Mouse (Mus musculus): ENCODE data around the gene Bglap3.
"Not testable (repeated sequence)": the region's sequence is repeated elsewhere in the genome, so short reads cannot be mapped to it uniquely, and the experiment has no call there.

Bglap3 gene

GRCm38 (mm10) chr3:88372643-88373042, at the start of gene Bglap3:
Bglap3 (minus strand) TSS chr3:88372743.
- DNase-seq (ENCODE audit: low spot score in 2 of 2), result not testable (repeated sequence)

DNA sequence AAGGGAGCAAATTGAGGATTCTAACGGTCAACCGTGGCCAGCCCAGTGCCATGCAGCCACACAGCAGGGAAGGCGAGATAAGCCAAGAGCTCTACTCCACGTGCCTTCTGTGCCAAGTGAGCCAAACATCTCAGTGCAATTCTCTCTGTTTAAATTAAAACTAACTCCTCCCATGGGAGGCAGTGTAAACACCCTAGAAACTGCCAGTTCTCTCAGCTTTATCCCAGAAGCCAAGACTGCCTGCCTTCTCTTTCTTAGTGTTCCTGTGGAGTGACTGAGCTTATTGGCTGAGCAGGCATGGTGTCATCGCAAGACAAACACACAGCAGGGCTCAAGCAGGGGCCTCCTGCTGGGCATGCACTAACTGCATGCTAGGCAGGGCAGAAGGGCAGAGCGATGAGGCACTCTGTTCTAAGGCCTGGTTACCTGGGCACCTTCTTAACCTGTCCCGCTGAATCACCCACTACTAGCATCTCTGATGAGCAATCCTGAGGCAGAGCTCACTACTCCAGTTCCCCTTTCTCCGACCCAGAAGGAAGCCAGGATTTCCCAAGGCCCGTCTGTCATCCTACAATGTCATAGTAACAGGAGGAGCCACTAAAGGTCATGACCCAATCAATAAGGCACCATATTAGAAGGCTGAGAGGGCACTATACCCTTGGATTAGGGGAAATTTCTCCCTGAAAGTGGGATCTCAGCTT, 49.6 kb upstream of the Bglap3 start:
- DNase-seq (ENCODE audit: low spot score in 2 of 2), result peak in 1 of 2 experiments; percentile 37

GRCm38 (mm10) chr3:88420771-88421170, 48.2 kb upstream of the Bglap3 start:
- DNase-seq (ENCODE audit: low spot score in 2 of 2), result no peak

GRCm38 (mm10) chr3:88418016-88418415, 45.5 kb upstream of the Bglap3 start:
- DNase-seq (ENCODE audit: low spot score in 2 of 2), result peak in 1 of 2 experiments; percentile 50

- DNase-seq (ENCODE audit: low spot score in 2 of 2), result no peak
Observed at GRCm38 (mm10) chr3:88415668-88416067, 43.1 kb upstream of the Bglap3 start.

DNA sequence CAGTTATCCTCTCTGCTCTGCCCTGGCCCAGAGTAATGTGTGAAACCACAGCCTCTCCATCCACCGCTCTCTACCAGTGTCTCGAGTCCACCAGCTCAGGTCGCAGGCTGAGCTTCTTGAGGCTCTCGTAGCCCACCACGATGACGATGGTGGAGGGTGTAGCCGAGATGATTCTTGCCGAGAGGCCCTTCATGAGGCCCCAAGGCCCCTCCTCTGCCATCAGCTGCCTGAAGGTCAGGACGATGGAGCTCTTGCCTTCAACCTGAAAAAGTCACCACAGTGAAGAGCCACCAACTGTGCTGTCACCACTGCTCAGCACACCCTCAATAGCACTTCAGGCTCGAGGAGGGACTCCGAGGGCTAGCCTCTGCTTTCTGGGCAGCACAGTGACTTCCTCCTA, 40.1 kb upstream of the Bglap3 start:
- DNase-seq (ENCODE audit: low spot score in 2 of 2), result no peak

DNA sequence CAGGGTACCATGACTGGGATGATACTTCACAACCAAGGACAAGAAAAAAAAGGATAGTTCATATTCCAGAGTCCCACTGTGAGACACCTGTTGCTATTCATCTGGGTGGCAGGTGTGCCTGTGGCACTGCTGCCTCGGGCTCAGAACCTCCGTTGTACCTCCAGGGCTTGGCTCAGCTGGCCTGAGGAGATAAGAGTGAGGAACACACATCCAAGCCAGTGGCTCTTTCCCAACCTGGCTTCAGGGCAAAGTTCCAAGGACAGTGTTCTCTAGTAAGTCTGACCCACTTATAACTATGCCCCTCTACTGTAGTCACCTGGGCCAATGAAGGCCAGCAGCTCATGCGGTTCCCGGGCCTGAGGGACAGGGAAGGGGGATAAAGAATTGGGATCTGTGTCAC, 39.1 kb upstream of the Bglap3 start:
- DNase-seq (ENCODE audit: low spot score in 2 of 2), result no peak

- DNase-seq (ENCODE audit: low spot score in 2 of 2), result no peak
Observed at GRCm38 (mm10) chr3:88410645-88411031, 38.1 kb upstream of the Bglap3 start.

GRCm38 (mm10) chr3:88409741-88410644, 37.5 kb upstream of the Bglap3 start, which contains the start of gene Pmf1:
Pmf1 (minus strand) TSS chr3:88410331.
- DNase-seq (ENCODE audit: low spot score in 2 of 2), result peak; percentile 87 to 94

DNA sequence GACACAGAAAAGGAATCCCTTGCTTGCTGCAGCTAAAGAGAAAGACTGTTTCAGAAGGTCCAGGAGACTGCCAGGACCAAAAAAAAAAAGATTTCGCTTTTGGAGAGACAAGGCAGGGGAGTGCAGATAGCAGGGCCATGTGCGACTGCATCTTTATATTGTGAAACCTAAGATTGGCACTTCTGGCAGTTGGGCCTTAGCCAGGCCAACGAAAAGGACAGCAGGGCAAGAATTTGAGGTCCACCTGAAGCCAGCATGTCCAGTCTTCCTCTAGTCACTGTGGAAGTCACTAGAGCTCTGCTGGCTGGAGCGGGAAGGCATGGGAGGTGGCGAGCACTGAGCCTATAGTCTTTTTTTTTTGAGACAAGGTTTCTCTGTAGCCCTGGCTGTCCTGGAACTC, 36.4 kb upstream of the Bglap3 start:
- DNase-seq (ENCODE audit: low spot score in 2 of 2), result no peak

DNA sequence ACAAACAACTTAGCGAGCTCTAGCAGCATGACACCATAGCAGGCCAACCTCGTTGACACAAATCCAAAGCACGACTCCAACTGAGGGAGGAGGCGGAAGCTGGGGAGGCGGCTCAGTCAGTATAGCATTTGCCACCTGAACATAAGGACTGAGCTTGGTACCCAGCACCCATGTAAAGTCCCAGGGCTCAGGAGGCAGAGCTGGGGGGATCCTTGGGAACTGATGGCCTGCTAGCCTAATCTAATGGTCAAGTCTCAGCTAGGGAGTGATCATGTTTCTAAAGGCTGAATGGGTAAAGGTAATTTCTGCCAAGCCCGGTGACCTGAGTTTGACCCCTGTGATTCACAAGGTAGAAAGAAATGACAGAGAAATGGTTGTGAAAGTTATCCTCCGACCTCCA, 35.0 kb upstream of the Bglap3 start:
- DNase-seq (ENCODE audit: low spot score in 2 of 2), result no peak

GRCm38 (mm10) chr3:88407090-88407489, 34.5 kb upstream of the Bglap3 start:
- DNase-seq (ENCODE audit: low spot score in 2 of 2), result peak; percentile 36 to 56

DNA sequence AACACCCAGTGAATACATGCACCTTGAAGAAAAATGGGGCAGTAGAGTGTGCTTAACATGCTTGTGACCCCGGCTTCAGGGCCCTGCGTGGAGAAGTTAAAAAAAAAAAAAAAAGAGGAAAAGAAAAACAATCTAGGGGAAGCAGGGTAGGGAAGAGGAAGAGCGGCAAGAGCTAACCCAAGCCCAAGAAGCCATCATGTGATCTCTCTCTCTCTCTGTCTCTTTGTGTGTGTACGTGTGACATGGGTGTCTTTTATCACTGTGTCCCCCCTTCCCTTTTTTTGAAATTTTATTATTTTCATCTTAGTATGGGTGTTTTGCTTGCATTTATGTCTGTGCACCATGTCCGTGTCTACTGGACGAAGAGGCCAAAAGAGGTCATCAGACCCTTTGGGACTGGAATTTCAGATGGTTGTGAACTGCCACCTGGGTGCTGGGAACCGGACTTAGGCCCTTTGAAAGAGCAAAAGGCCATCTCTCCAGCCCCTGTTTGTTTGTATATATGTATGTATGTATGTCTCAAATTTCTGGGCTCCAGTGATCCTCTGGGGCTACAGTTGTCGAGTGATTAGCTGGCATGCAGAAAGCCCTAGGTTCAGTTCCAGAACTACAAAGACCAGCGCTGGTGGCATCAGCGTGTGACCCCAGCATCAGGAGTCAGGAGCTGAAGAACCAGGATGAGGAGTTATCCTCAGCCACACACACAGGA, 31.1 kb upstream of the Bglap3 start:
- DNase-seq (ENCODE audit: low spot score in 2 of 2), result no peak

- no peak for DNase-seq (ENCODE audit: low spot score in 2 of 2)
Observed at GRCm38 (mm10) chr3:88398666-88399065, 26.1 kb upstream of the Bglap3 start.

DNA sequence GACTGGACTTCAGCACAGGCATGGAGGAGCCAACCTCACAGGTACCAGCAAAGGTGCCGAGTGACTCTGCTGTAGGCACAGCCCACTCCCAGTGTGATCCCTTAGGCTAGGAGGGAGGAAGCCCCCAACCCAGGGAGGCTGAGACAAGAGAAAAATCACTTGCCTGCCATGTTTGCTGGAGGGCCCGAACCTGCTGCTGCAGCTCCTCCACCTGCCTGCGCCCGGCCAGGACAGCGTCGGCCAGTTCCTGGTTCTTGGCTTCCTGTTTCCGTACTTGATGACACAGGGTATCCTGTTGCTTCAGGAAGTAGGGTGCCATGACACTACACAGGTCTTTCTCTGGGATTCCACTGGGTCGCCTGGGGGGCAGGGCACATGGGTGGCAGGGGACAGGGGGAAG, 23.2 kb upstream of the Bglap3 start:
- DNase-seq (ENCODE audit: low spot score in 2 of 2), result no peak

DNA sequence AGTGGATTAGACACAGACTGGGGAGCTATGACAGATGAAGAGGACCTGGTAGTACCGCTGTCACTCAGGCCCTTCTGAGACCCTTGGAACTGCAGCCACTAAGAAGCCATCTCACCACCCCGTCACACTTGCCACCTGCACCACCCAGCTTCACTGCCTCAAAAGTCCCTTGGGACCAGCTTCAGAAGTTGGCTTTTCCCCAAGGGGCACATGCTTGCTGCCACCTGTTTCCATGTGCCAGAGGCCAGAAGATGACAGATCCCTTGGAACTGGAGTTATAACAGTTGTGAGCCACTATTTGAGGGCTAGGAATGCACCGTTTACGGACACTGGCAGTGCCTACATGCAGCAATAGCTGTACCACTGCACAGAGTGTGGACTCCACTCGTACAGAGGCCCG, 22.7 kb upstream of the Bglap3 start:
- no peak for DNase-seq (ENCODE audit: low spot score in 2 of 2)

DNA sequence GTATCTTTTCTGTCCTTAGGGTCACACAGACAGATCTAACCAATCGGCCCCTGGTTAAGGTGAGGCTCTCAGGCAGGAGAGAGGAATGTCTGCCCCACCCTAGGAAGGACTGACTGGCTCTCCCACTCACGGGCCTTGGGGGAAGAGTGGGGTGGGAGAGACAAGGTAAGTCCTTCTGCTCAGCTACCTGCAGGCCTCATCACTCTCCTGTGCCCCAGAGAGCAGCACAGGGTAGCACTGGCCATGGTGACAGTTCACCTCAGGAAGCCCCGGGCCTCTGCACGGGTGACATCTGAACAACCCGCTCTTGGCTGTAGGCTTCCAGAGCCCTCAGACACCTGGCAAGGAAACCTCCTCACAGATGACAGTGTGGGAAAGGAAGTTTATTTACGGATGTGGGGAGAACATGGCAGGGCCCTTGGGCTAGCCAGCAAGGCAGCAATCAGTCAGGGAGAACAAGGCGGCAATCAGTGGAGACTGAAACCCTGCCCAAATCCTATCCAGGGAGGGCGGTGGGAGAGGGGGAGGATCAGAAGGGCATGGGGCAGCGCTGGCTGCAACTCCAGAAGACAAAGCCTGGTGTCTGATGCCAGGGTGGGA, 21.3 kb upstream of the Bglap3 start:
- DNase-seq (ENCODE audit: low spot score in 2 of 2), result no peak

- DNase-seq (ENCODE audit: low spot score in 2 of 2), result no peak
Observed at GRCm38 (mm10) chr3:88384364-88384763, 11.8 kb upstream of the Bglap3 start, which contains the start of gene Bglap. Bglap (minus strand) TSS chr3:88384464.

DNA sequence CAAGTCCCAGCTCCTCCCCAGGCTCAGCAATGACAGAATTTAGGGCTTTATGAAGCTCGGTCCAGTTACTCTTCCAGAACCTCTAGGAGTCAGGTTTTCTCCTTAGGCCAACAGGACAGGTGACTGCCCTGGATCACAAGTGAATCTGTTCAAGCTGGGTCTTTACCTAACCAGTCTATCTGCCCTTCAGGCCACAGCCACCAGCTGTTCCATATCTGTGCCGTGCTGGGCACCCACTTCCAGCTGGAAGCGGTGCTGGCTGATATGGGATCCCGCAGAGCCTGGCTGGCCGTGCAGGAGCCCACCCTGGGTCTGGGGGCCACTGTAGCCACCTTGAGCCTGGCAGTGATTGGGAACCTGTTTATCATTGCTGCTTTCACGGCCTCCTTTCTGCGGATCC, 9.8 kb upstream of the Bglap3 start:
- not testable (repeated sequence) for DNase-seq (ENCODE audit: low spot score in 2 of 2)

DNA sequence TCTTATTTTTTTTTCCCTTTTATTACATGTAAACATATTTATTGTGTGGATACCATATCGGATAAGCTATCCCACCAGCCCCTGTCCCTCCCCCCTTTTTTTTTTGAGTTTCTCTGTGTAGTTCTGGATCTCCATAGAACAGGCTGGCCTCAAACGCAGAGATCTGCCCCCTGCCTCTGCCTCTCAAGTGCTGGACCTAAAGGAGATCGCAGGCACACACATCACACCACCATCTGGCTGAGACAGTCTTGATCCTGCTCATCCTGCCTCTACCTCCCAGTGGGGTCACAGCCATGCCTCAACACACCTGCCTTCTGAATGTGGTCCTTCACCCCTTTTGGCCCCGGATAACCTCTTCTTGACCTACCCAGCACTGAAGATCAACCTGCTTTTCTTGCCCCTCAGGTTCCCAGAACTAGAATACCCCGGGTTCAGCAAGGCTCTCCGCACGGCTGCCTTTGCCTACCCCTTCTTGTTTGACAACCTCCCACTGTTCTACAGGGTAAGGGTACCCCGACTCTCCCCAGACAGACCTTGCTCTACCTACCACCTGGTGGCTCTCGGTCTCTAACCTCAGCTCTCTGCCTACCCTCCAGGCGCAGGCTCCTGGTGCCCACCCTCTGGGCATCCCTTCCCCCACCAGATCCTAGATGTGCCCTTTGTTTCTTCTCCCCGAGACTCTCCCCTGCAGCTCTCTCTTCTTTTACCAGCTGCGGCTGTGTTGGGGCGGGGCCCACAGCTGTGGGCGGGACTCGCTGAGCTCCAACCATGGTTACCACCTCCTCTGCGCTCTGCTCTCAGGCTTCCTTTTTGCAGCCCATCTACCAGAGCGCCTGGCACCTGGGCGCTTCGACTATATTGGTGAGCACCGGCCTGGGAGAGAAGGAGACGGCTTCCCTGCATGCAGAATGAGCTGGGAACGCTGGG, 9.1 kb upstream of the Bglap3 start:
- peak in 1 of 2 experiments; percentile 22 for DNase-seq (ENCODE audit: low spot score in 2 of 2)

- DNase-seq (ENCODE audit: low spot score in 2 of 2), result not testable (repeated sequence)
Observed at GRCm38 (mm10) chr3:88378599-88378998, 6.1 kb upstream of the Bglap3 start, which contains the start of gene Bglap2. Bglap2 (minus strand) TSS chr3:88378699.

Data from urinary bladder, postnatal 36 days (tissue).